Mouse (Mus musculus) cerebellum, adult 11-12 months (tissue): ENCODE results near the gene C130050O18Rik.

ENCODE experiments used
- DNase-seq: peaks from one replicate; pipeline ENCODE4 v3.0.0; 2022

The C130050O18Rik gene

GRCm38 (mm10) chr5:139432333-139432732 lies 27.3 kb downstream of the C130050O18Rik start:
- no peak for DNase-seq

- no peak for DNase-seq
Measured at GRCm38 (mm10) chr5:139432747-139433508, 27.8 kb downstream of the C130050O18Rik start.

- DNase-seq: no peak
Measured at GRCm38 (mm10) chr5:139433842-139434568, 28.9 kb downstream of the C130050O18Rik start.

- no peak for DNase-seq
Measured at GRCm38 (mm10) chr5:139434940-139435339, 29.9 kb downstream of the C130050O18Rik start.

- no peak for DNase-seq
Measured at GRCm38 (mm10) chr5:139437769-139438168, 32.7 kb downstream of the C130050O18Rik start.

- DNase-seq: no peak
Measured at GRCm38 (mm10) chr5:139438440-139438839, 33.4 kb downstream of the C130050O18Rik start.

- peak; percentile 57 for DNase-seq
Measured at GRCm38 (mm10) chr5:139440451-139440850, 35.4 kb downstream of the C130050O18Rik start.

- DNase-seq: peak; percentile 52
Measured at GRCm38 (mm10) chr5:139440926-139441725, 36.0 kb downstream of the C130050O18Rik start.

GRCm38 (mm10) chr5:139441726-139442018 lies 36.6 kb downstream of the C130050O18Rik start:
- no peak for DNase-seq

GRCm38 (mm10) chr5:139442428-139442827 lies 37.3 kb downstream of the C130050O18Rik start:
- peak; percentile 51 for DNase-seq

- DNase-seq: no peak
Measured at GRCm38 (mm10) chr5:139442962-139443361, 37.9 kb downstream of the C130050O18Rik start.

GRCm38 (mm10) chr5:139445258-139445657 lies 40.2 kb downstream of the C130050O18Rik start:
- no peak for DNase-seq

GRCm38 (mm10) chr5:139448025-139448424 lies 42.9 kb downstream of the C130050O18Rik start:
- no peak for DNase-seq

GRCm38 (mm10) chr5:139449161-139449791 lies 44.2 kb downstream of the C130050O18Rik start:
- peak; percentile 65 for DNase-seq

- no peak for DNase-seq
Measured at GRCm38 (mm10) chr5:139449926-139450325, 44.8 kb downstream of the C130050O18Rik start.

- no peak for DNase-seq
Measured at GRCm38 (mm10) chr5:139453031-139453430, 48.0 kb downstream of the C130050O18Rik start.

- no peak for DNase-seq
Measured at GRCm38 (mm10) chr5:139455166-139455565, 50.1 kb downstream of the C130050O18Rik start.

GRCm38 (mm10) chr5:139457241-139457640 lies 52.2 kb downstream of the C130050O18Rik start:
- DNase-seq: no peak

- DNase-seq: no peak
Measured at GRCm38 (mm10) chr5:139459938-139460337, 54.9 kb downstream of the C130050O18Rik start.

GRCm38 (mm10) chr5:139460384-139461067 lies 55.4 kb downstream of the C130050O18Rik start, which contains the start of gene 3110082I17Rik:
TSS of gene 3110082I17Rik (minus strand) at chr5:139460527.
- peak; percentile 97 for DNase-seq

GRCm38 (mm10) chr5:139464874-139465273 lies 59.8 kb downstream of the C130050O18Rik start:
- no peak for DNase-seq
